Mouse (Mus musculus) thymus, adult 2 months (tissue): Measurements from ENCODE around the gene Lrrc3c. TPM values are rescaled to one million over a fixed set of nuclear protein-coding genes. Genes with fewer than 3 reads are reported as not detected.
"Not testable (repeated sequence)": the region's sequence is repeated elsewhere in the genome, so short reads cannot be mapped to it uniquely, and the experiment has no call there.

ENCODE experiments used
- DNase-seq: peaks from one replicate; pipeline ENCODE4 v3.0.0; 2021
- H3K27ac ChIP-seq: fragments of 200-500 bp; 2 replicates; pipeline ENCODE4 v1.5.1; 2012; ENCODE audit warnings: low read length, control low read depth; ENCODE audit not compliant: control insufficient read depth, insufficient read depth
- H3K27me3 ChIP-seq: fragments of 200-500 bp; 2 replicates; pipeline ENCODE4 v1.6.1; 2012; ENCODE audit warnings: mild to moderate bottlenecking, low read length, moderate library complexity, mixed read lengths; ENCODE audit not compliant: control insufficient read depth, insufficient read depth
- H3K36me3 ChIP-seq: fragments of 200-500 bp; 2 replicates; pipeline ENCODE4 v1.6.1; 2012; ENCODE audit warnings: mild to moderate bottlenecking, low read length, moderate library complexity; ENCODE audit not compliant: control insufficient read depth, insufficient read depth
- H3K4me1 ChIP-seq: fragments of 200-500 bp; replicated peaks from 2 replicates; pipeline ENCODE4 v1.6.1; 2012; ENCODE audit warnings: low read length; ENCODE audit not compliant: control insufficient read depth, insufficient read depth
- H3K4me3 ChIP-seq: fragments of 200-500 bp; 2 replicates; pipeline ENCODE4 v1.5.1; 2012; ENCODE audit warnings: mild to moderate bottlenecking, low read length, control low read depth, moderate library complexity; ENCODE audit not compliant: control insufficient read depth, insufficient read depth
- CTCF ChIP-seq: fragments of 200-500 bp; IDR thresholded peaks from 2 replicates; pipeline ENCODE4 v1.5.1; 2012; ENCODE audit warnings: mild to moderate bottlenecking, control low read depth, low read length, moderate library complexity, borderline replicate concordance; ENCODE audit not compliant: control insufficient read depth, poor library complexity, insufficient read depth; ENCODE audit errors: extremely low read depth
- POLR2A ChIP-seq: fragments of 200-500 bp; IDR thresholded peaks from 2 replicates; pipeline ENCODE4 v1.6.1; 2012; ENCODE audit warnings: mild to moderate bottlenecking, low read length, control low read depth, moderate library complexity; ENCODE audit not compliant: control insufficient read depth, poor library complexity, insufficient read depth; ENCODE audit errors: extremely low read depth
- WGBS: fragments of 180-500 bp; shearing (Covaris S2); methylation state at CpG from one replicate; pipeline ENCODE4 v1.1.7; 2018; 5-methylcytosine and 5-hydroxymethylcytosine counted together
- polyA plus RNA-seq: library from polyadenylated mRNA; depleted of rRNA; stranded (reverse); fragments of >200 nt; gene quantifications from 2 replicates; pipeline ENCODE4 v1.2.3, GENCODE M21; 2012

Gene Lrrc3c
- polyA plus RNA-seq, 1 experiment = not detected

DNA sequence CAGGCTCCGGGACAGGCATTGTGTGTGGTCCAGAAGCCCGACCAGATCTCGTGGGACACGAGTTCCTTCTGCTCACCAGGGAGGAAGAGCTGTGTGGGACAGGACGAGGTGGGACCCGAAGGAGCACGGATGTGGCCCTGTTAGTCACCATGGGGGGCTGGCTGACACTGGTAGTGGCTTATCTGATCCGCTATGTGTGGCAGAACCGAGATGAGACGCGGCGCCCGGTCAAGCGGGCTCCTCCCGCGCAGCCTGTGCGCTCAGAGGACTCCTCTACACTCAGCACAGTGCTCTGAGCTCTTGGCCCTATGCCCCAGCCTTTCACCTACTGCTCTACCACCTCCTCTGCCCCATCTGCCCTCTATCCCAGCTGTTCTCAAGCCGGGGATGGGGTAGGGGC is 1.2 kb downstream of the Lrrc3c start:
- 23% methylated on average over 18 of the region's 18 CpGs for WGBS
- DNase-seq = no peak
- H3K4me1 ChIP-seq = peaks cover 19% of the 10 kb centered on the region
- no peak overlapping the region for H3K27ac ChIP-seq
- TF ChIP-seq POLR2A (no peak), CTCF (no peak)
- H3K4me3 ChIP-seq = no peak overlapping the region
- H3K27me3 ChIP-seq = no peaks in the 10 kb centered on the region
- H3K36me3 ChIP-seq = no peaks in the 10 kb centered on the region

DNA sequence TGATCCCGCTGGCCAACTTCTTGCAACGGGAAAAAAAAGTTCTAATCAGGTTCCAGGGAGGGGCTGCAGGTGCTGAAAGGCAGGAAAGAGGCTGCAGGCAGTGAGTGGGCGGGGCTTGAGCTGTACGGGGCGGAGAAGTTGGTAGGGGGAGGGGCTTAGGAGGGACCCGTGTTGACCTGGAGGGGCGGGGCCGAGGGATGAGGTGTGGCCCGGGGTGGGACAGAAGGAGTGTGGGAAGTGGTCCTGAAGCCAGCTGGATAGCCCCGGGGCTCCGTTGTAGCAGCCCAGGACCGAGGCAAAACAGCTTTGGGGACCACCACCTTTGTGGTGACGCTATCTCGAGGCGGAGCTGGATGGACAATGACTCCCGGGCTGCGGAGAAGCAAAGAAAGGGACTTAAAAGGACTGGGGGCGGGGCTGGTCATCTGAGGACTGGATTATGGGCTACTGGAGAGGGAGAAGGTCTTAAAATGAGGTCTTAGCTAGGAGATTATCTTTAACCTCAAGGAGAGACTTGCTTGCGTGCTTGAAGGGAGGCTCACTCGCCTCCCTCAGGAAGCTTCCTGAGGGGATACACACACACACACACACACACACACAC is 4.1 kb downstream of the Lrrc3c start:
- no peak overlapping the region for H3K4me3 ChIP-seq
- 11% methylated on average over 20 of the region's 20 CpGs for WGBS
- no peaks in the 10 kb centered on the region for H3K27me3 ChIP-seq
- DNase-seq = peak; percentile 35
- H3K4me1 ChIP-seq = peaks cover 8% of the 10 kb centered on the region
- H3K36me3 ChIP-seq = no peaks in the 10 kb centered on the region
- H3K27ac ChIP-seq = no peak overlapping the region
- no peak for TF ChIP-seq CTCF
- no peak for TF ChIP-seq POLR2A

DNA sequence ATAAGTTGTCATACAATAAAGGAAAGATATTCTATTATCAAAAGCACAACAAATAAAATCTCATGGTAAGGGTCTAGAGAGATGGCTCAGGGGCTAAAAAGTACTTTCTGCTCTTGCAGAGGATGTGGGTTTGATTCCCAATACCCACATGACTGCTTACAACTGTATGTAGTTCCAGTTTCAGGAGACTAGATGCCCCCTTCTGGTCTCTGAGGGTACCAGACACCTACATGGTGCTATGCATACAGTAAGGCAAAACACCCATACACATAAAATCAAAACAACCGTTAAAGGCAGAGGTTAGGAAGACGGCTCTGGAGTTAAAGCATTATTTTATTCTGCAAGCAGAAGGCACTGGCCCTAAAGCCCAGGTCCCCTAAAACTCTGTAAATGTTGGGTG is 5.9 kb downstream of the Lrrc3c start:
- no peak for DNase-seq
- Histone ChIP-seq H3K27me3 (no peaks in the 10 kb centered on the region), H3K36me3 (no peaks in the 10 kb centered on the region), H3K27ac (no peak overlapping the region), H3K4me1 (peaks cover 8% of the 10 kb centered on the region), H3K4me3 (no peak overlapping the region)
- no peak for TF ChIP-seq CTCF
- no peak for TF ChIP-seq POLR2A
- WGBS = 86% methylated on average over 2 of the region's 2 CpGs

DNA sequence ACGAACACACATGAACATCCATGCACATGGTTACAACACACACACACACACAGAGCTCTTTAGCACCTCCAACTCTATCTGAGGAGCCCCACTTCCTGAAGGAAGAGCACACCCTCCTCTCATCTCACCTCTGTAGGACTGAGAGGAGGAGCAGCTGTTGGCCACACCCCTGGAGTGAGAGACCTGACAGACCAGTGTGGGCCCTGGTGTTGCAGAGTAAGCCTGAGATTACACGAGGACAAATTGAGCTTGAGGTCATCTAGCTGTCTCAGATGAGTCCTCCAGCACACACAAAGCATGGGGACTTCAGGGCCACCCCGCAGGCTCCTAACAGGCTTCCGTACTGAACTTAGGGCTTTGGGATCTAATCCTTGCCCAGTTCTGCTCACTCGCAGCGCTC is 6.8 kb downstream of the Lrrc3c start:
- H3K36me3 ChIP-seq, H3K4me3 ChIP-seq, DNase-seq, H3K27ac ChIP-seq, H3K4me1 ChIP-seq, H3K27me3 ChIP-seq: not testable (repeated sequence)
- 76% methylated on average over 6 of the region's 6 CpGs for WGBS

DNA sequence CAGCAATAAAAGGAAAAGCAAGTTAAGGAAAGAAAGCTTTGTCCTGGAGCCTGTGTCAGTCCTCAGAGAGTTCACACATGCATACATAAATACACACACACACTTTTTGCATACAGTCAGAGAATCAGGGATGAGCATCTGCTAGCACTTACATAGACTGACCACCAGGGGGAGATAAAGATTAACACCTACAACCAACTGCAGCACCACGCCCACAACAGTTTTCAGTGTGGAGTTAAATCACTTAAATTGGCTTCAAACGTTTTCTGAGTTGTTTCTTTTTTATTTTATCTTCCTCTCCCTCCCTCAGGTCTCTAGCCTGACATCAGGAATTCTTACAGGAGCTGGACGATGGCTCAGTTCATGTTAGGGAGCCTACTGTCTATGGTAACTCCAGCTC is 8.7 kb downstream of the Lrrc3c start:
- Histone ChIP-seq H3K27me3 (no peaks in the 10 kb centered on the region), H3K36me3 (no peaks in the 10 kb centered on the region), H3K4me1 (peaks cover 8% of the 10 kb centered on the region), H3K4me3 (no peak overlapping the region), H3K27ac (no peak overlapping the region)
- 5% methylated on average over 3 of the region's 3 CpGs for WGBS
- TF ChIP-seq POLR2A (no peak), CTCF (no peak)
- peak; percentile 33 for DNase-seq

DNA sequence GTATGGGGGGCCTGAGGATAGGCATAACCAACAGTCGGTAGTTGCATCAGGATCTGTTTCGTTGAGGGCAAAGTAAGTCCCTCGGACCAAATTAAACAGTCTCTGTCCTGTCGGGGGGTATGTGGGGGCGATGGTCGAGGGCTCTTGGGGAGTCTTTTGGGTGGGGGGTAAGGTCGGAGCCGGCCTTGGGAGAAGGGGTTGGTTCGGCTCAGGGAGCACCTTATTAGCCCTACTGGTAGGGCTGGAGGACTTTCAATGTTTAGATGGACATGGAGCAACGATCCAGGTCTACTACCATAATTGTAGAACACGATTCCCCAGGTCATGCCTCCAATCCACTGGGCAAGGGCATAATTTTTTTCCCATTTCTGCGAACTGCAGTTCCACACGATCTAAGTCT is 22.7 kb downstream of the Lrrc3c start:
- Histone ChIP-seq H3K27me3 (no peaks in the 10 kb centered on the region), H3K27ac (no peak overlapping the region), H3K4me3 (no peak overlapping the region), H3K4me1 (no peaks in the 10 kb centered on the region), H3K36me3 (no peaks in the 10 kb centered on the region)
- TF ChIP-seq CTCF = no peak
- TF ChIP-seq POLR2A = no peak
- 94% methylated on average over 13 of the region's 13 CpGs for WGBS
- no peak for DNase-seq

DNA sequence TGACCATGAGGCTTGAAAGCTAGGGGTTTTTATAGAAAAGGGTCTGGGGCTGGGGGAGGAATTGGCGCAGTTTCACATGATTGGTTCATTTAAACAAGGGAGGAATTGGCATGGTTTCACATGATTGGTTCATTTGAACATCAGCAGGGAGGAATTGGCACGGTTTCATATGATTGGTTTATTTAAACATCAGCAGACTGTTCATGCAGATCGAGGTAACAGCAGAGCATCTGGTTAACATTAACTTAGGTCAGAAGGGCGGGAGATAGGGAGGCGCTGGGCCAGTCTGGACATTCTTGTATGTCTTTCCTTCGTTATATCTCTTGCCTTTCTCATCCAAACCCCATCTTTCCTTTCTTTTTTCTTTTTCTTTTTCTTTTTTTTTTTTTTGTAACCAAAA is 25.9 kb downstream of the Lrrc3c start:
- not testable (repeated sequence) for H3K4me3 ChIP-seq, H3K27me3 ChIP-seq, H3K27ac ChIP-seq, H3K4me1 ChIP-seq, DNase-seq, H3K36me3 ChIP-seq
- WGBS = 95% methylated on average over 6 of the region's 6 CpGs

DNA sequence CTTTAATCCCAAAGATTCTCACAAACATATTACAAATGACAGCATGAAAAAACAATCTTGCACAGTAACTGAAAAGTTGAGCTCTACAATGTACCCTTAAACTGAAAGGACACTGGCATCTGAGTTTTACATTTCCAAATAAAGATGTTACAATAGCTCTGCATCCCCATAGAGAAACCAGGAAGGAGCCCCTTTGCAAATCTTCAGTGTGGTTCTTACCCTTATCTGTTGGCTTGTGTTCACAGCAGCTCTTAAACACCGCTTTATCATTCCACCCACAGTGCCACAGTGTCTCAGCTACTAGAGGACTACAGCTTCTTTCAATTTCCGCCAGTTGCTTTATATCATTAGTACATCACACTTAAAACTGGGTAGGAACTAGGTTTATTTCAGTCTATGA is 26.3 kb downstream of the Lrrc3c start:
- not testable (repeated sequence) for H3K27ac ChIP-seq, H3K36me3 ChIP-seq, H3K4me1 ChIP-seq, DNase-seq, H3K27me3 ChIP-seq, H3K4me3 ChIP-seq
- WGBS = 92% methylated on average over 2 of the region's 2 CpGs
